Mouse (Mus musculus): ENCODE measurements around the gene Rnaset2b.
"Not testable (repeated sequence)": the region's sequence is repeated elsewhere in the genome, so short reads cannot be mapped to it uniquely, and the experiment has no call there.

DNA sequence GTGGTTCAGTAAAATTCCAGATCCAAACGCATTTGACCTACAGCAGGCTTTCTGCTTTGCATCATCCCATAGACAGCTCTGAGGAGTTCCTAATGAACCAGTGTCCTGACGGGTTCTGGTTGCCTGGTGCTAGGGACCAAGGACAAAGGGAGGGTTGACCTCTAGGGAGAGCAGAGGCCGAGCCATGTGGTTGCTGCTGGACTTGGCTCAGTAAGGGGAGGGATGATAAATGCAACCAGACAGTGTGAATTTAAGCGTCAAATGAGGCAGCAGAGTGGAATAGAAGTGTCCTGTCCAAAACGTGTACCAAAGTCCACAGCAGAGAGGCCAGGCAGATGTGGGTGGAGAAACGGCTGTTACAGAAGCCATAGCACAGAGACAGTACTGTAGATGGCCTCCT lies 25.1 kb downstream of the Rnaset2b start:
- not testable (repeated sequence) for TF ChIP-seq CTCF (IDR thresholded peaks at IDR 0.05); POLR2A (IDR thresholded peaks at IDR 0.05; ENCODE audit: insufficient read depth, low read depth, low read length)

Data from heart, adult 2 months (tissue).